Mouse (Mus musculus): ENCODE measurements around the gene Mob3b.

The Mob3b gene

DNA sequence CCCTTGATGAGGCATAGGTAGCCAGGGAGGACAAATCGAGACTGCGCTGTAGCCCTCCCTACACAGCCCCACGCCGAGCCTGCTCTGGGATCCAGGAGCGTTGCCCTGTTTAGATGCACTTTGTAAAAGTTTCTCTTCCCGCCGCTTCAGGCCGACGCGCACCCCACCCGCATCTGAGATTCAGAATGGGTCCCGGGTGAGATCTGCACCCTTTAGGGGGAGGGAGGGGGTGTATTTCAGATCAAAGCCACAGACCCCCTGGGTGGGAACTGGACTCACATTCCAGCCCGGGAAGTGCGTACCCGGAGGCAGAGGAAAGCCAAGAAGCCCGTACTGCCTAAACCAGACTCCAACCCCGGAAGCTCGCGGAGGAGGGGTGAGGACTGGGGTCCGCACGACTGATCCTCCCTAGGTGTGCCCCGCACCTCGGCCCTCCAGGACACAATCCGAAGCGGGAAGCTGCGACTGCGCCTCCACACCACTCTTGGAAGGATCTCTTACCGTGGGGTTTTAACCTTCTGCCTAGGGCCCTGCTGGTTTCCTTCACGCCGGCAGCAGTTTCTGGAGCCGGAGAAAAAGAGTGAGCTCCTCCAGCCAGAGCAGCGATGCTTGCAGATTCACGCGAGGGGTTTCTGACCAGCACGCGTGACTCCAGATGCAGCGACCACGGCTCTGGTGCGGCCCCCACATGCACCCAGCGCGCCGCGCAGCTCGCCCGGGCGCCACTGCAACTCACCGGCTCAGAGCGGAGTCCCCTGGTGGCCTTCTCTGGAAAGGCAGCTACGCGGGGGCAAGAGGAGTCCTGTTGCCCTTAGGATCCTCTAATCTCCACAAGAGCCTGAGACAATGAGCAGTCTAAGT, at the start of gene Mob3b:
Gene Mob3b (minus strand): TSS at position 734 of the 861 bp plus-strand sequence.
- peak; percentile 94 for DNase-seq (ENCODE audit: low read depth, low spot score)

DNA sequence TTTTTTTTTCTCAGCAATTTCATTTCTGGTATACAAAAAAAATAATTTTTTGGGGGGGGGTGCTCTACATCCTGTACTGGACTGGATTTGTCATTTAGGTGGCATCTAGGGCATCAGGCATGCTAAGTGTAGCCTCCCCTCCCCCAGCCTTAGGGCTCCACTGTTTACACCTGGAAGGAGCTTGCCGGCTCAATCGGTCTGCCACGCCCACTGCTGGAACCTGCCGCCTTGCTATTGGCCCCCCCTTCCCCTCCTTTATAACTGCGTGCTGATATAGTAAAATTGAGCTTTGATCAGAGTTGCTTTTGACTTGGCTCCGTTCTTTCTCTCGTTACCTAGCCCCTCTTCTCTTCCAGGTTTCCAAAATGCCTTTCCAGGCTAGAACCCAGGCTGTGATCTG, 47.4 kb upstream of the Mob3b start:
- DNase-seq (ENCODE audit: low read depth, low spot score): peak; percentile 22

DNA sequence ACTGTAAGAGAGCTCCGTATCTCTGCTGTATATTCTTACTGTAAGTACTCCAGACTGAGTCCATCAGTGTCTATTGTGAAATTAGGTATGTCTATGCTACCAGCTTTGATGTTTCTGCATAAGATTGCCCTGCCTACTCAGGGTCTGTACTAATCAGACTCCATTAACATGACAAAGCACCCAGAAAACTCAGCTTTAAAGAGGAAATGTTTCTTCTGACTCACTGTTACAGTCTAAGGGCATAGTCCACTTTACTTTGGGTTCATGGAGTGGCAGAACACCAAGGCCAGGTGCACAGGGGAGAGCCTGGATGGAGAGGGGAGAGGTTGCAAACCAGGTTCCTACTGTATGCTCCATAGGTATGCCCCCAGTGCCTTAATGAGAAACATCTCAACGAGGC, 46.4 kb upstream of the Mob3b start:
- DNase-seq (ENCODE audit: low read depth, low spot score): peak; percentile 83

DNA sequence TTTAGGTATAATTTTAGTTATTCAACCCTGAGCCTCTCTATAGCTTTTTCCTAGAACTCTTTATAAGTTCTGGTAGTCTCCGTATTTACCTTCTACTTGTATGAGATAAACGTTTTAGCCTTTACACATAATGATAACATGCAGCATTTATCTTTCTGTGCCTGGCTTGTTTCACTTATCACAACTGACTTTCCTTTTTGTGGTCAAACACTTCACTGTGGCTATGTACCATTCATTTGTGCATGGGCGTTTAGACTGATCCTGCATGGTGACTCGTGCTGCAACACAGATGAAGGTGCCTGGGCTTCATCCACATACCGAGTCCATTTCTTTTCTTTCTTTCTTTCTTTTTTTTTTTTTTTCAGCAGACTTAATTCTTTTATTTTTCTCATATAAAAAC, 44.4 kb upstream of the Mob3b start:
- DNase-seq (ENCODE audit: low read depth, low spot score): no peak

DNA sequence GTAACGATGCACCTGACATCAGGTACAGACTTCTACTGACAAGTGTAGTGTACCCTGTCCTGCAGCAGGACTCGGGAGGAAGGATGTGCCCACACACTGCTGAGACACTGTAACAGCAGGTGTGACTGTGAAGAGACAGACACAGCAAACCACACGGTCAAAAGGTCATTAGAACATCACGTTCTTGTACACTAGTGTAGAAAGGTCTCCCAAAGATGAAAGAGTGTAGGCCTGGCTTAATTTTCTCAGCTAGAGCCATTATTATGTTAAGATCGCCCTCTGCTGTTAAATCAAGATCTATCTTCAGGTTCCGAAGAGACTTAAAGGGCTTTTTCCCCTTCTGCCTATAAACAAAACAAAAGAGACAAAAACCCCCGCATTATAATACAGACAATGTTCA, 35.4 kb upstream of the Mob3b start:
- peak; percentile 90 for DNase-seq (ENCODE audit: low read depth, low spot score)

DNA sequence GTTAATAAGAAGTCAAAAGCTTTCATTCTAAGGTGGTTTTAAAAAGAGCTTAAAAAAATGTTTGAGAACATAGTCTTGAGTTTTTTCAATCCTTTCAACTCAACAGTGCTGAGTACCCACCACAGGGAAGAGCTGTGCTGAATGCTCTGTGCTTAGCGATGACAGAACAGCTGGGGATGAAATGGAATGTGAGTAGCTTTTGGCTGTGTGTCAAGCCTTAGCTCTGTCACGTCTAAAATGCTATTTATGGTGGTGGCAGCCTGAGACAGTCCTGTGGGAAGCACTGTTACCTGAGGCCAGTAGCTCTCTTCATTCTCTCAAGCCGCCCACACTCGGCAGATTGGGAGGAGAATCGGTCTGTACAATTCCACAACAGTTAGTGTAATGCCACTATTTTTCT, 32.5 kb upstream of the Mob3b start:
- no peak for DNase-seq (ENCODE audit: low read depth, low spot score)

DNA sequence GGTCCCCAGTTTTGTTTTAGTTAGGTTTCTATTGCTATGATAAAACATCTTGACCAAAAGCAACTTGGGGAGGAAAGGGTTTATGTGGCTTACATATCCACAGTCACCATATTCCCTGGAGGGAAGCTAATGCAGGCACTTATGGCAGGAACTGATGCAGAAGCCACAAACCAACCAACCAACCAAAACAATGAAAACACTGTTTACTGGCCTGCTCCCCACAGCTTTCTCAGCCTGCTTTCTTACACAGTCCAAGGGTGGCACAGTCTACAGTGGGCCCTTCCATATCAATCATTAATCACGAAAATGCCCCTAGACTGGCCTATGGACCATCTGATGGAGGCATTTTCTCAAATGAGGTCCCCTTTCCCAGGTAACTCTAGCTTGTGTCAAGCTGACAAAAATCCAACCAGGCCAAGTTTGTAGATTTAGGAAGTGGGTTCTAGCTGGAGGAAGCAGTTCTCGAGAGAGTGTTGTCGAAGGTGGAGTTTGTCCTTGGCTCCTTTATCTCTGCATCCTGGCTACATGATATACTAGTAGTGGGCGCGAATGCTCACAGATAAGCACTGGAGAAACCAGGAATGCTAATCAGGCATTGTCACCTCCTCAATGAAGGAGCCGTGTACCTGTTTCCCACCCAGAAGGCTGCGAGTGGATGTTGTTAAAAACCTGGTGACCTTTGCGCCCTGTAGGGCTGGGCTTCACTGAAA, 30.5 kb upstream of the Mob3b start:
- DNase-seq (ENCODE audit: low read depth, low spot score): no peak

DNA sequence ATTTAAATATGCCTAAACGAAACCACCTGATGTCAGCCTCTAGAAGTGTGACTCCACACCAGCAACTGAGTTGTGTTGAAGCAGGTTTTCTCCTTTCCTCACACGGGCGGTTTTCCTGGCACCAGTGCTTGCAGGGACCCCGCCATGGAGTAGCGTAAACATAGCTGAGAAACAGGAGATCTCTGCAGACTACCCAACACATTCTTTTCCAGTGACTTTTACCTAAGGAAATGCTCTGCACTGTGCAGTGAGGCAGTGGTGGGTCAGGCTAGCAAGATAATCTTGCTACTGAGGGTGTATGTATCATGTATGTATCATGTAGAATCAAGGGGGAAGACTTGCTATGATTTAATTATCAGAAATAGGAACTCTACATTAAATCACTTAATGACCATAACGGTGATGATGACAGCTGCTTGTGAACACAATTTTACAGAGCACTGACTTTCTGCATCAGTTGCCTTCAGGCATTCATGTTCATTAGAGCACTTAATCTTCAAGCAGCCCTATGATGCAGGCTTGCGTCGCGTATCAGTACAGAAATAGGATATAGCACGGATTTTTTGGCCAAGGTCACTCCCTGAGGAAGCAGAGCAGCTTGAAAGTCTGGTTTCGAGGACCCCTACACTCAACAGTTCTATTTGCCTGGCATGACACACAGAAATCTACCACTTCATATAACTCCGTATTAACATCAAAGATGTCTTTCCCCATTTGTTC, 20.8 kb upstream of the Mob3b start:
- DNase-seq (ENCODE audit: low read depth, low spot score): no peak

DNA sequence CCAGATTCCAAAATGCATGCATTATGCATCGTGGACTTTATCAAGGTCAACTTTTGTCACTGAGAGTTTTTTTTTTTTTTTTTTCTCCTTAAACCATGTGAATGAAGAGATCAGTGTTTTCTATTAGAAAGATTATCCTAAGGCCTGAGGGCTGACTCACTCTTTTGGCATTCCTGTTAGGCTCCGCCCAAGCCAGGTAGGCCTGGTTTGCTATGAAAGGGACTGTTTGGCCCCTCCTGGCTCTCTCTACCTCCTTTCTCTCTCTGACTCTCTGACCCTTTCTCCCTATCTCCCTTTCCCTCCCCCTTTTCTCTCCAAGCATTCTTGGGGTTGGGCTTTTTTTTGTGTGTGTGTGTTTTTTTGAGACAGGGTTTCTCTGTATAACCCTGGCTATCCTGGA, 18.3 kb upstream of the Mob3b start:
- peak; percentile 23 for DNase-seq (ENCODE audit: low read depth, low spot score)

DNA sequence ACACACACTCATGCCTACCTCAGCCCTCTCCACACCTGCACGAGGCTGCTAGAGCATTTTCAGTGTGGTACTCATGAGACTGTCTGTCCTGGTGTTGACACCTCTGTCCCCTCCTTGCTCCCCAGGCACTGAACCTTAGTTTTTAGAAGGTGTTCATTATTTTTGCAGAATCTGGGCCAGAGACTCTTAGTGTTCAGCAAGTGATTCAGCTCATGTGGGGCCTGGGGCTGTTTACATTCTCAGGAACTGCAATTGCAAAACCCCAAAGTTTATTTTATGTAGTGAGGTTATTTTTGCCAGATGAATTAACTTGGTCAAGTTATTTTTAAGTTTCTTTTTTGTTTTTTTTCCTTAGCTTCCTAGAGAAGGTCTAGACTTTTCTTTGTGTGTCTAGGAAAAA, 16.3 kb upstream of the Mob3b start:
- DNase-seq (ENCODE audit: low read depth, low spot score): no peak

DNA sequence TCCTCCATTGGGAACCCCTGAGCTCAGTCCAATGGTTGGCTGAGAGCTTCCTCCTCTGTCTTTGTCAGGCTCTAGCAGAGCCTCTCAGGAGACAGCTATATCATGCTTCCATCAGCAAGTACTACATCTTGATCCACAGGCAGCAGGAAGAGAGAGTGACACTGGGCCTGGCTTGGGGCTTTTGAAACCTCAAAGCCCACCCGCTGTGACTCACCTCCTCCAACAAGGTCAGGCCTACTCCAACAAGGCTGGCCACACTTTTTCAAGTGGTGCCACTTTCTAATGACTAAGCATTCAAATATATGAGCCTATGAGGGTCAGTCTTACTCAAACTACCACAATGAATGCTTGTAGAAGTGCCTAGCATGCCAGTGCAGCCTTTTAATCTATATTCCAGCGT, 15.2 kb upstream of the Mob3b start:
- peak; percentile 51 for DNase-seq (ENCODE audit: low read depth, low spot score)

DNA sequence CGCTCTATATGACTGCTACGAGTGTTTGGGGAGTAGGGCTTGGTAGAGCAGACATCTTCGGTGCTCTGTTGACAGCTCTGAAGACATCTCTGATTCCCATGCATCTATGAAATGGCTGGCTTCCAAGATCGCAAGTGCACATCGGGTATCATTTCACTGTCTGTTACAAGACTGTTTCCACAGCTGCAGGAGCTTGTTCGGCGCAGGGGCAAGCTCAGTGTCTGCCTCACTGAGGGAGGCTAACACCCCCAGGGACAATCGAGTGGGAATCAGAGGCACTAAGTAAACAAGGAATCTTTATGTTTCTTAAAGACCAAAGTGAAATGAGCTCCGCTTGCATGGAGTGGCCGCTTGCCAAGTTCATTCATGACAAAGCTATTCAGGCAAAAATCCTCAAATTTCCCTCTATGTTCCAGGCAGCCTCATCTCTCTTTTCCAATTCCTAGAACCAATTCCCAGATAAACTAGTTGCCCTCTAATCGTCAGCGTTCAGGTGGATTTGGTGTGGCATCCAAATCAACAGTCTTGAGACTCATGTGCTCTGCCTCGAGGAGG, 12.4 kb upstream of the Mob3b start:
- no peak for DNase-seq (ENCODE audit: low read depth, low spot score)

DNA sequence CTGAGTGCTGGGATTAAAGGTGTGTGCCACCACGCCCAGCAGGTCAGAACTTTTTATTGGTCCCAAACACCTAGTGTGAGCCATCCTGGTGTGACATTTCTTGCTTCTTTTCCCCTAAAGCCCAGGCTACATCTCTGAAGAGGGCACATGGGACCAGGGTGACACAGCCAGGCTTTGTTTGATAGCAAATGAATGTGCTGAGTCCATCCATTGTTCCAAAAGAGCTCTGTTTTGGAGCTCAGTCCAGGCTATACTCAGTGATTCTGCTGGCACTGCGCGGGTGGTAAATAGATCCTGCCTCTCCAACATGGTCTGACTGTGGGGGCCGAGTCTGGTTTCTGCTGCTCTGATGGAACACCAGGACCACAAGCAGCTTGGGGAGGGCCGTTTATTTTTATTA, 10.6 kb upstream of the Mob3b start:
- no peak for DNase-seq (ENCODE audit: low read depth, low spot score)

DNA sequence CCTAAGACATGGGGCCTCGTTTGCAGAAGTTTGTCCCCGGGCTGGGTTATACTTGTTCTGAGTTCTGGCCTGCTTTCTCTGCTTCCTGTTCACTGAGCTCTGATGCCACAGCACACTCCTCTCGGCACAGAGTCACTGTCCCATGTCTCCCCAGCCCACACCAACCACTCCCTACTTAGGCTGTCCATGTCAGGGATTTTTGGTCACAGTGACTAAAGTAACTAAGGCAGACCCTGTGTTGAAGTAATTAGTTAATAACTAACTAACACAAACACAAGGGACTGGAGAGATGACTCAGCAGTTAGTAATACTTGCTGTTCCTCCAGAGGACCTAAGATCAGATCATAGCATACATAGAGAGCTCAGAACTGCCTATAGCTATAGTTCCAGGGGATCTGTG, 8.7 kb upstream of the Mob3b start:
- no peak for DNase-seq (ENCODE audit: low read depth, low spot score)

DNA sequence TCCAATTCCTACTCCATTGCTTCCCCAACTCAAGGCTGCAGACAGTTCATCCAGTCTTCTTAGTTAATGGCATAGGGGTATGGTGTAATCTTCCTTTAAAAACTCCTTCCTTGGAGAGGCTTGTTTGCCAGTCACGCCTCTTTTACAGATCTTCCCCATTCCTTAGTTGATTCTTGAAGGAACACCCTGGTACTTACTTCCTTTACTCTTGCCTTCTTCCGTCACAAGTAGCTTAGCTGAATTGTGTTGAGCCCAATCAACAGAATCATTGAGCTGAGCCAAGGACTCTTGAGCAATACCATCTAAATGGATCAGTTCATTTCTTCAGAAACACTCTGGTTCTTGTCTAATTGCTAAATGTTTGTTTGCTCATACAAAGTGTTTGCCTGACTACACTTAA, 8.0 kb upstream of the Mob3b start:
- DNase-seq (ENCODE audit: low read depth, low spot score): no peak

DNA sequence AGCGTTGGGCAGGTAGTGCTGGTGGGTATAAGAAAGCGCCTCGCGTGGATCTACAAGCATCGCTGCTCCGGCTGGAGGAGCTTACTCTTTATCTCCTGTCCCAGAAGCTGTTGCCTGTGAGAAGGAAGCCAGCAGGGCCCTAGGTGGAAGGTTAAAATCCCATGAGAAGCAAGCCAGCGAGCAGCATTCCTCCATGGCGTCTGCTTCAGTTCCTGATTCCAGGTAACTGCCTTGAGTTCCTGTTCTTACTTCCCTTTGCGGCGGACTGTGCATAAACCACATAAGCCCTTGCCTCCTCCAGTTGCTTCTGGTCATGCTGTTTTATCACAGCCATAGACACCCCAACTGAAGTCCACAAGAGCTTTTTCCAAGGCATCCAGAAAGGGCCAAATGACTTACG, 531 bp upstream of the Mob3b start:
- no peak for DNase-seq (ENCODE audit: low read depth, low spot score)

DNA sequence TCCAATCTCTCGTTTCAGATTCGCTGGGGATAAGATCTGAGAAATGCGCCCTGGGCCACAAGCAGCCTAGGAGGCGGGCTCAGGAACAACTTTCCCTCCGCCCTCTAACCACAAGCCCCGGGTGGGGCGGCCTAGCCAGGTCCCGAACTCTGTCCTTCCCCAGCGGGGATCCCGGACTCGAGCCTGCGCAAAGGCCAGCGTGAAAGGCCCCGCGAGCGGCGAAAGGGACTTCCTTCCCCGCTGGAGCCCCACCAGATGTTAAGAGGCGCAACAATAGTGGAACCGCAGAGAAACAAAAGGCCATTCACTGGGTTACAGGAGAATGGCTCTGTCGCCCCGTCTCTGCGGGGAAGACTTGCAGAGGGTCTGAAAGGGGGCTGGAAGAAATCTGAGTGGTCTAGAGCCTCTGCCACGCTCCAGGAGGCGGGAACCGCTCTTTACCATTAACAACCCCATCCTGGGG, 1.1 kb downstream of the Mob3b start:
- peak; percentile 81 for DNase-seq (ENCODE audit: low read depth, low spot score)

DNA sequence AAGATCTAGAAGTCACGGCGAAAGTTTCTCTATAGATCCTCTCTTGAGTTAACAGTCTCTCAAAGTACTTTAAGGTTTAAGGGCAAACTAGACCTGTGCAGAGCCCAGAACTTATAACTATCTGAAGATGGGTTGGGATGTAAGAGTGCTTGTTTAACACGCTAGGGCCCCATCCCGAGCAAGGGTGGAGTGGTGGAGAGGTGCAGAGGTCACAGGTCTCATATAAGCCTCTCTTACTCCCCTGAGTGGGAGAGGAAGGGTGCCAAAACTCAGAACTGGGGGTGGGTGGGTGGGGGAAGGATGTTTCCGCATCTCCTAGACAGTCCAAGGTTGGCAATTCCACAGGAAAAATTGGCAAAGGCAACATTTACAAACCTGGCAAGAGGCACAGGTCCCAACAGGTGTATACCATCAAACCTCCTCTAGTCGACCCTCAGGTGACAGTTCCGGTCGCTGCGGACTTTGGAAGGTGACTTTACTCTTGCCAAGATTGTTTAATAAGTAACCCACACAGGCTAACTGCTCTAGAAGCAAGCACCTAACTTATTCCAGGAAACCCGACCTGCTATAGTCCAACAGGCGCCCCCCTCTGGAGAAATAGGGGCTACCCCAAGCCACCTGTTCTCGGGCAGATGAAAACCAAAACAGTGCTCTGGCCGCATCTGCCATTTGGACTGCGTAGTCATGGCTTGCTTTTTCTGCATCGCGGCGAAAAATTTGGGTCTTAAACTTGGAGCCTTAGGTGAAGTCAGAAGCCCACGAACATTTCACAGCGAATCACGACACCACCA, 2.0 kb downstream of the Mob3b start:
- DNase-seq (ENCODE audit: low read depth, low spot score): peak; percentile 80

DNA sequence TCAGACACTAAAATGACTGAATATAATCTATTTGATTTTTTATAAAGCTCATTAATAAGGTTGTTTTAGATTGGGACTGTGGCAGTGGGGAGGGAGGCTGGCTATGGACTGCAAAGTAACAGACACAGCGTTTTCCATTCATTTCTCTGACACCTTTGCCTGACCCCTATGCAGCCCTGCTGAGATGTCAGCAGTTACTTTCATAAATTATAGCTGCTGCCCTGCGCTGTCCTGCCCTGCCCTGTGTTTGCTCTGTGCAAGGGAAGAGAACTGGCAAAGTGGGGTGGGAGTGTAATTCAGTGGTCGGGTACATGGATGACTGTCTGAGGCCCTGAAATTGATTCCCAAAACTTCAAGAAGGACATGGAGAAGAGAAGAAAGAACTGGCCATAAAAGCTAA, 3.2 kb downstream of the Mob3b start:
- DNase-seq (ENCODE audit: low read depth, low spot score): no peak

DNA sequence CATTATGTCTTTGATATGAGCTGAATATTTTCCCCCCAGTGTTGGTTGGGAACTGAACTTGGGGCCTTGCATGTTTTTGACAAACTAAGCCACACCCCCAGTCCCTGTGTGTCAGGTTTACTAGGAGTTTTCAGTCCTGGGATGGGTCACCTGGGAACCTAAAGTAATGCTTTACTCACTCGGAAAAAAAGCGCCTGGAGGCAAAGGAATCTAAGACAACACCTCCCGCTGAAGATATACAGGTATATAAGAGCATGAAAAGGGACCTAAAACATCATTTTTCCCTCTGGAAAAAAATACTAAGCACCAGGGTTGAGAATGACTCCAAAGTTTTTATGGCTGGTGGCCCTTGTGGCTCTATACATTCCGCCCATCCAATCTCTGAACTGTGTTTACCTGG, 5.5 kb downstream of the Mob3b start, which contains the start of gene Ifnk:
Gene Ifnk (plus strand): TSS at position 301 of the 400 bp plus-strand sequence.
- no peak for DNase-seq (ENCODE audit: low read depth, low spot score)

DNA sequence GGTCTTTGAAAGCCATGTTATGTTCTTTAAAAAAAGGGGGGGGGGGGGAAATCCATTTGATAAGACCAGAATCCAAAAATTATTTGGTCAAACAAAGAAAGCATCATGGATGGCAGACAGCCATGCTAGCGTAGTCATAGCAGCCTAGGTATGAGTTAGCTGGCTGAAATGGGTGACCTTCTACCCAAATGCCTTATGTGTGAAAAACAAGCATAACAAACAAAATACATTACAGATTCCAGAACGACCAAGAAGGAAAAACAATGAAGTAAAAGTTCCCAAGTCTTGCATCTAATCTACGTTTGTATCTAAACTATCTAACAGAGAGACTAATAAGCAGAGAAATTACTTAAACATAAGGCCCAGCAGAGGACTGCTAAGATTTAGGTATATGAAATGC, 6.6 kb downstream of the Mob3b start:
- no peak for DNase-seq (ENCODE audit: low read depth, low spot score)

Measured in ZHBTc4 (cell line).